Mouse (Mus musculus) MEL (cell line): ENCODE data around the gene Hist2h3b. TPM values are rescaled to one million over a fixed set of nuclear protein-coding genes. Genes with fewer than 3 reads are reported as not detected.
"Not testable (repeated sequence)": the region's sequence is repeated elsewhere in the genome, so short reads cannot be mapped to it uniquely, and the experiment has no call there.

Experiments used
- DNase-seq: peaks from one replicate; pipeline ENCODE4 v3.0.0; 2011; ENCODE audit warnings: low read depth, low spot score
- H3K27ac ChIP-seq: 2 replicates; pipeline ENCODE4 v1.5.1; 2012; ENCODE audit warnings: low read depth, mild to moderate bottlenecking, control low read depth, low read length, moderate library complexity; ENCODE audit not compliant: control insufficient read depth
- H3K27me3 ChIP-seq, 2 experiments: fragments of 150-350 bp in 1 of 2; sonication (generic) in 1 of 2; 2 replicates each; pipeline ENCODE4 v1.6.1; 2012; ENCODE audit warnings: low read length in 2 of 2, mild to moderate bottlenecking in 2 of 2, improper control_type of control experiment in 1 of 2, moderate library complexity in 1 of 2; ENCODE audit not compliant: insufficient read depth in 2 of 2, control insufficient read depth in 1 of 2
- H3K36me3 ChIP-seq, 2 experiments: 2 replicates each; pipeline ENCODE4 v1.6.1; 2012 to 2014; ENCODE audit warnings: low read length in 2 of 2, improper control_type of control experiment in 1 of 2, inconsistent platforms in 1 of 2, mild to moderate bottlenecking in 1 of 2; ENCODE audit not compliant: insufficient read depth in 2 of 2, control insufficient read depth in 1 of 2
- H3K4me1 ChIP-seq, 2 experiments: fragments of 150-350 bp in 1 of 2; sonication (generic) in 1 of 2; 2 replicates each; pipeline ENCODE4 v1.6.1; 2012; ENCODE audit warnings: low read length in 2 of 2, improper control_type of control experiment in 1 of 2, mild to moderate bottlenecking in 1 of 2; ENCODE audit not compliant: insufficient read depth in 2 of 2, control insufficient read depth in 1 of 2
- H3K4me3 ChIP-seq, 2 experiments: fragments of 150-350 bp in 1 of 2; sonication (generic) in 1 of 2; 2 replicates each; pipeline ENCODE4 v1.5.1; 2012; ENCODE audit warnings: low read depth in 2 of 2, low read length in 2 of 2, mild to moderate bottlenecking in 2 of 2, moderate library complexity in 2 of 2, control low read depth in 1 of 2, improper control_type of control experiment in 1 of 2; ENCODE audit not compliant: control insufficient read depth in 1 of 2, insufficient read depth in 1 of 2
- H3K79me2 ChIP-seq: 2 replicates; pipeline ENCODE4 v1.6.1; 2012; ENCODE audit warnings: mild to moderate bottlenecking, low read length, moderate library complexity; ENCODE audit not compliant: control insufficient read depth, poor library complexity, insufficient read depth
- H3K9ac ChIP-seq: 2 replicates; pipeline ENCODE4 v1.6.1; 2012; ENCODE audit warnings: low read depth, mild to moderate bottlenecking, control low read depth, low read length, moderate library complexity; ENCODE audit not compliant: control insufficient read depth, poor library complexity, severe bottlenecking
- H3K9me3 ChIP-seq: fragments of 150-350 bp; sonication (generic); replicated peaks from 2 replicates; pipeline ENCODE4 v1.6.1; 2012; ENCODE audit warnings: mild to moderate bottlenecking, low read length, improper control_type of control experiment, moderate library complexity; ENCODE audit not compliant: insufficient read depth
- CHD1 ChIP-seq: IDR thresholded peaks from 2 replicates; pipeline ENCODE4 v1.6.1; 2012; ENCODE audit warnings: low read depth, mild to moderate bottlenecking, inconsistent platforms, low read length, improper control_type of control experiment
- CHD2 ChIP-seq: IDR thresholded peaks from 2 replicates; pipeline ENCODE4 v1.6.1; 2011; ENCODE audit warnings: low read length, improper control_type of control experiment
- CTCF ChIP-seq, 3 experiments: IDR thresholded peaks in 2 of 3; conservative IDR thresholded peaks in 1 of 3; 2 replicates each; pipeline ENCODE4 v1.5.1; 2011 to 2012; ENCODE audit warnings: low read length in 3 of 3, low read depth in 2 of 3, mild to moderate bottlenecking in 2 of 3, improper control_type of control experiment in 1 of 3, inconsistent platforms in 1 of 3, mixed read lengths in 1 of 3, moderate library complexity in 1 of 3; ENCODE audit not compliant: control insufficient read depth in 1 of 3, insufficient read depth in 1 of 3, poor library complexity in 1 of 3, severe bottlenecking in 1 of 3
- EP300 ChIP-seq, 2 experiments: IDR thresholded peaks; 2 replicates each; pipeline ENCODE4 v1.6.1; 2011; ENCODE audit warnings: improper control_type of control experiment in 2 of 2, low read length in 2 of 2, low read depth in 1 of 2, mild to moderate bottlenecking in 1 of 2
- ETS1 ChIP-seq: IDR thresholded peaks from 2 replicates; pipeline ENCODE4 v1.6.1; 2012; ENCODE audit warnings: low read depth, mild to moderate bottlenecking, inconsistent platforms, low read length, improper control_type of control experiment, moderate library complexity
- GATA1 ChIP-seq: IDR thresholded peaks from 2 replicates; pipeline ENCODE4 v1.6.1; 2011; ENCODE audit warnings: low read depth, low read length, improper control_type of control experiment
- JUND ChIP-seq: IDR thresholded peaks from 2 replicates; pipeline ENCODE4 v1.6.1; 2011; ENCODE audit warnings: low read depth, mild to moderate bottlenecking, improper control_type of control experiment, low read length
- KAT2A ChIP-seq: conservative IDR thresholded peaks from 2 replicates; pipeline ENCODE4 v1.6.1; 2012; ENCODE audit warnings: low read depth, low read length, improper control_type of control experiment, inconsistent platforms
- MAZ ChIP-seq: IDR thresholded peaks from 2 replicates; pipeline ENCODE4 v1.6.1; 2012; ENCODE audit warnings: low read depth, mild to moderate bottlenecking, inconsistent platforms, low read length, improper control_type of control experiment
- MEF2A ChIP-seq: IDR thresholded peaks from 2 replicates; pipeline ENCODE4 v1.6.1; 2014; ENCODE audit warnings: low read depth, mild to moderate bottlenecking, inconsistent platforms, low read length, improper control_type of control experiment; ENCODE audit not compliant: poor library complexity, insufficient replicate concordance, severe bottlenecking; ENCODE audit errors: extremely low read depth
- MYB ChIP-seq: IDR thresholded peaks from 2 replicates; pipeline ENCODE4 v1.6.1; 2011; ENCODE audit warnings: mild to moderate bottlenecking, low read depth, low read length, improper control_type of control experiment
- MYC ChIP-seq: IDR thresholded peaks from 2 replicates; pipeline ENCODE4 v1.6.1; 2011; ENCODE audit warnings: low read depth, mild to moderate bottlenecking, low read length, improper control_type of control experiment, moderate library complexity
- NELFE ChIP-seq: IDR thresholded peaks from 2 replicates; pipeline ENCODE4 v1.6.1; 2011; ENCODE audit warnings: low read depth, low read length, improper control_type of control experiment
- NRF1 ChIP-seq: IDR thresholded peaks from 2 replicates; pipeline ENCODE4 v1.6.1; 2014; ENCODE audit warnings: low read depth, mild to moderate bottlenecking, inconsistent platforms, low read length, improper control_type of control experiment, moderate library complexity; ENCODE audit not compliant: poor library complexity, insufficient read depth, severe bottlenecking
- POLR2A ChIP-seq, 2 experiments: IDR thresholded peaks; 2 replicates each; pipeline ENCODE4 v1.6.1; 2011 to 2012; ENCODE audit warnings: low read length in 2 of 2, mild to moderate bottlenecking in 2 of 2, control low read depth in 1 of 2, improper control_type of control experiment in 1 of 2, low read depth in 1 of 2, moderate library complexity in 1 of 2; ENCODE audit not compliant: control insufficient read depth in 1 of 2, insufficient read depth in 1 of 2, poor library complexity in 1 of 2
- POLR2AphosphoS2 ChIP-seq: IDR thresholded peaks from 2 replicates; pipeline ENCODE4 v1.6.1; 2011; ENCODE audit warnings: low read length, improper control_type of control experiment
- SIN3A ChIP-seq: IDR thresholded peaks from 2 replicates; pipeline ENCODE4 v1.6.1; 2012; ENCODE audit warnings: low read length, improper control_type of control experiment, inconsistent platforms
- UBTF ChIP-seq: IDR thresholded peaks from 2 replicates; pipeline ENCODE4 v1.6.1; 2012; ENCODE audit warnings: low read depth, mild to moderate bottlenecking, inconsistent platforms, low read length, improper control_type of control experiment, moderate library complexity, borderline replicate concordance; ENCODE audit not compliant: insufficient read depth
- USF1 ChIP-seq: IDR thresholded peaks from 2 replicates; pipeline ENCODE4 v1.6.1; 2014; ENCODE audit warnings: low read depth, mild to moderate bottlenecking, inconsistent platforms, low read length, improper control_type of control experiment, moderate library complexity
- USF2 ChIP-seq, 2 experiments: IDR thresholded peaks; 2 replicates each; pipeline ENCODE4 v1.6.1; 2011 to 2012; ENCODE audit warnings: improper control_type of control experiment in 2 of 2, low read length in 2 of 2, borderline replicate concordance in 1 of 2, inconsistent platforms in 1 of 2, low read depth in 1 of 2, mild to moderate bottlenecking in 1 of 2; ENCODE audit not compliant: insufficient read depth in 1 of 2
- ZC3H11A ChIP-seq: IDR thresholded peaks from 2 replicates; pipeline ENCODE4 v1.6.1; 2012; ENCODE audit warnings: low read depth, mild to moderate bottlenecking, inconsistent platforms, low read length, improper control_type of control experiment
- ZMIZ1 ChIP-seq: IDR thresholded peaks from 2 replicates; pipeline ENCODE4 v1.6.1; 2012; ENCODE audit warnings: low read depth, mild to moderate bottlenecking, inconsistent platforms, low read length, improper control_type of control experiment, moderate library complexity
- polyA plus RNA-seq, 2 experiments: library from polyadenylated mRNA; stranded (reverse) in 1 of 2; unstranded in 1 of 2; fragments of >175 nt in 1 of 2; fragments of >200 nt in 1 of 2; gene quantifications; 2 replicates each; pipeline versions ENCODE4 v1.2.1 to v1.2.4; 2012; ENCODE audit warnings: low replicate concordance in 2 of 2, low read depth in 1 of 2; ENCODE audit not compliant: insufficient read length in 2 of 2, insufficient read depth in 1 of 2, missing spikeins in 1 of 2
- total RNA-seq: library from RNA; depleted of rRNA; stranded (reverse); fragments of 300-350 nt; gene quantifications from 2 replicates; pipeline ENCODE4 v1.2.3, GENCODE M21; 2012

The Hist2h3b gene
- total and polyA plus RNA-seq, 3 experiments = 71.7 to 3,962 TPM; not detected in 1

DNA sequence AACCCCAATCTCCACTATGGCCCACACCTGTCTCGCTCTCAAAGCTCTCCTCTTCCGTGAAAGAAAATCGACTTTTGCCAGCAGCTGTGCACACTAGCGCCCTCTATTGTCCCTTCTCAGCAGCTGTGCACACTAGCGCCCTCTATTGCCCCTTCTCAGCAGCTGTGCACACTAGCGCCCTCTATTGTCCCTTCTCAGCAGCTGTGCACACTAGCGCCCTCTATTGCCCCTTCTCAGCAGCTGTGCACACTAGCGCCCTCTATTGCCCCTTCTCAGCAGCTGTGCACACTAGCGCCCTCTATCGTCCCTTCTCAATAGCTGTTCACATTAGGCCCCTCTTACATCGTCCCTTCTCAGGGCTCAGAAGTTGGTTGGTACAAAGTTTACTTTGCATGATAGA, 18.9 kb downstream of the Hist2h3b start:
- not testable (repeated sequence) for H3K36me3 ChIP-seq, H3K4me1 ChIP-seq, H3K4me3 ChIP-seq, H3K79me2 ChIP-seq, H3K9ac ChIP-seq, H3K9me3 ChIP-seq, H3K27ac ChIP-seq, H3K27me3 ChIP-seq
- TF ChIP-seq EP300 (IDR thresholded peaks at IDR 0.05; ENCODE audit: low read depth in 1 of 2, low read length in 2 of 2) = peak in 1 of 2 experiments; percentile 53; a peak in 1 of 4 replicates
- peak; percentile 46 to 94 (median 91); a peak in 5 of 6 replicates for TF ChIP-seq CTCF (IDR thresholded peaks at IDR 0.05 in 2 of 3, conservative IDR thresholded peaks at IDR 0.05 in 1 of 3; ENCODE audit: control insufficient read depth in 1 of 3, insufficient read depth in 1 of 3, low read depth in 2 of 3, low read length in 3 of 3, poor library complexity in 1 of 3, severe bottlenecking in 1 of 3)
- peak; percentile 43 for DNase-seq

DNA sequence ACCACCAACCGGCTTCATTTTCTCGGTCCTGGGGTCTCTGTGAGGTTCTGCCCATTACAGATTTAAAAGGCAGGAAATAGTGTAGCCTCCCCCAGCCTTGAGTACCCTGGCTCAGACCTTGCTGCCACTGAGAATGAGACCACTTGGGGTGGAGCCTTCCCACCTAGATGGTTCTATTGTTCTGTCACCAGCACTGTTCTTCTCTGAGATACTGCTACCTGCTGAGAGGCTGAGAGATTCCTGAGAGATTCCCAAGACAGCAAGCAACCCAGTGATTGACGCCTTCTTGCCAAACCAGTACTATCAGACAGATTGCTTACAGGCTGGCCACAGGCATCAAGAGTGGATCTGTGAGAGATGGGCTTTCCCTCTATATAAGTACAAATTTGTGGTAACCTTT, 20.7 kb downstream of the Hist2h3b start:
- Histone ChIP-seq H3K9ac (no peak overlapping the region), H3K4me3 (no peak overlapping the region), H3K79me2 (no peaks in the 10 kb centered on the region), H3K36me3 (peaks cover 0 to 11% of the 10 kb centered on the region in 2 experiments; a peak in 2 of 4 replicates), H3K9me3 (no peaks in the 10 kb centered on the region), H3K27me3 (no peaks in the 10 kb centered on the region), H3K4me1 (peaks cover 13 to 20% of the 10 kb centered on the region in 2 experiments)
- TF ChIP-seq MYB = no peak
- TF ChIP-seq ZMIZ1 = no peak
- no peak for TF ChIP-seq CHD1
- TF ChIP-seq JUND = no peak
- TF ChIP-seq MAZ = no peak
- no peak for TF ChIP-seq MYC
- no peak for TF ChIP-seq CHD2
- no peak for TF ChIP-seq GATA1
- no peak for TF ChIP-seq ZC3H11A
- TF ChIP-seq MEF2A = no peak
- no peak for TF ChIP-seq KAT2A
- no peak for TF ChIP-seq POLR2A (IDR thresholded peaks at IDR 0.05; ENCODE audit: control insufficient read depth in 1 of 2, insufficient read depth in 1 of 2, low read depth in 1 of 2, low read length in 2 of 2, poor library complexity in 1 of 2)
- no peak for TF ChIP-seq POLR2AphosphoS2
- no peak for TF ChIP-seq NELFE
- no peak for TF ChIP-seq USF1
- no peak for TF ChIP-seq SIN3A
- no peak for TF ChIP-seq ETS1
- TF ChIP-seq USF2 (IDR thresholded peaks at IDR 0.05; ENCODE audit: borderline replicate concordance in 1 of 2, insufficient read depth in 1 of 2, low read depth in 1 of 2, low read length in 2 of 2) = no peak
- no peak for TF ChIP-seq NRF1
- no peak for TF ChIP-seq UBTF
- TF ChIP-seq, all 39 proteins: peak for 0
- DNase-seq = no peak
- H3K27ac ChIP-seq = no peak overlapping the region
